Mouse (Mus musculus): ENCODE measurements around the gene Rnf17.

- no peak for TF ChIP-seq CTCF (IDR thresholded peaks at IDR 0.05; ENCODE audit: low read depth, low read length)
- no peak for TF ChIP-seq GATA2 (IDR thresholded peaks at IDR 0.05; ENCODE audit: borderline replicate concordance, low read depth, low read length)
- no peak for TF ChIP-seq POLR2AphosphoS5 (IDR thresholded peaks at IDR 0.05; ENCODE audit: insufficient replicate concordance, low read depth, low read length)
These were observed 4.4 kb upstream of the Rnf17 start for GRCm38 (mm10) chr14:56398001-56398400.
